Mouse (Mus musculus): ENCODE measurements around the gene Atl2. TPM values are rescaled to one million over a fixed set of nuclear protein-coding genes. Genes with fewer than 3 reads are reported as not detected.

The Atl2 gene
- total and polyA plus RNA-seq, 2 experiments from 2014 or later: 24.3 to 34.9 TPM

- 94% methylated on average over 4 of the region's 4 CpGs for WGBS
- H3K9me3 ChIP-seq (ENCODE audit: low read length): no peaks in the 10 kb centered on the region
- DNase-seq (ENCODE audit: low spot score) (no peak), ATAC-seq (no peak)
- no peaks in the 10 kb centered on the region for H3K27me3 ChIP-seq (ENCODE audit: insufficient read depth, low read length)
- H3K36me3 ChIP-seq (ENCODE audit: insufficient read depth, low read length): no peaks in the 10 kb centered on the region
- no peak overlapping the region for H3K4me3 ChIP-seq (ENCODE audit: low read length)
- no peaks in the 10 kb centered on the region for H3K4me1 ChIP-seq (ENCODE audit: insufficient read depth, low read length)
- H3K4me2 ChIP-seq (ENCODE audit: low read depth, low read length): no peak overlapping the region
- no peak overlapping the region for H3K9ac ChIP-seq (replicated peaks; ENCODE audit: low read length)
- H3K27ac ChIP-seq: no peak overlapping the region
- no peak for TF ChIP-seq CTCF (IDR thresholded peaks at IDR 0.05; ENCODE audit: low read depth)
Observed at GRCm38 (mm10) chr17:79904593-79904992, 8.7 kb upstream of the Atl2 start.

GRCm38 (mm10) chr17:79901207-79901606, 5.3 kb upstream of the Atl2 start:
- no peak overlapping the region for H3K4me2 ChIP-seq (ENCODE audit: low read depth, low read length)
- no peaks in the 10 kb centered on the region for H3K9me3 ChIP-seq (ENCODE audit: low read length)
- H3K4me3 ChIP-seq (ENCODE audit: low read length): no peak overlapping the region
- WGBS: 45% methylated on average over 6 of the region's 6 CpGs
- no peaks in the 10 kb centered on the region for H3K27me3 ChIP-seq (ENCODE audit: insufficient read depth, low read length)
- H3K36me3 ChIP-seq (ENCODE audit: insufficient read depth, low read length): no peaks in the 10 kb centered on the region
- no peak overlapping the region for H3K9ac ChIP-seq (replicated peaks; ENCODE audit: low read length)
- H3K27ac ChIP-seq: no peak overlapping the region
- DNase-seq (ENCODE audit: low spot score): no peak
- H3K4me1 ChIP-seq (ENCODE audit: insufficient read depth, low read length): no peaks in the 10 kb centered on the region
- no peak for ATAC-seq
- no peak for TF ChIP-seq CTCF (IDR thresholded peaks at IDR 0.05; ENCODE audit: low read depth)

GRCm38 (mm10) chr17:79898156-79898746, 2.3 kb upstream of the Atl2 start:
- 89% methylated on average over 6 of the region's 6 CpGs for WGBS
- H3K4me1 ChIP-seq (ENCODE audit: insufficient read depth, low read length): 0 out of 2 replicates have a peak, but pooled peaks cover 5% of the 10 kb centered on the region
- TF ChIP-seq CTCF (IDR thresholded peaks at IDR 0.05; ENCODE audit: low read depth): no peak

GRCm38 (mm10) chr17:79897666-79898065, 1.7 kb upstream of the Atl2 start:
- H3K4me2 ChIP-seq (ENCODE audit: low read depth, low read length): no peak overlapping the region
- no peak overlapping the region for H3K9ac ChIP-seq (replicated peaks; ENCODE audit: low read length)
- no peaks in the 10 kb centered on the region for H3K36me3 ChIP-seq (ENCODE audit: insufficient read depth, low read length)
- no peak overlapping the region for H3K27ac ChIP-seq
- no peaks in the 10 kb centered on the region for H3K27me3 ChIP-seq (ENCODE audit: insufficient read depth, low read length)
- 0 out of 2 replicates have a peak, but pooled peaks cover 5% of the 10 kb centered on the region for H3K4me1 ChIP-seq (ENCODE audit: insufficient read depth, low read length)
- no peak for TF ChIP-seq CTCF (IDR thresholded peaks at IDR 0.05; ENCODE audit: low read depth)
- ATAC-seq: no peak
- DNase-seq (ENCODE audit: low spot score): no peak
- H3K4me3 ChIP-seq (ENCODE audit: low read length): no peak overlapping the region
- 83% methylated on average over 3 of the region's 3 CpGs for WGBS
- no peaks in the 10 kb centered on the region for H3K9me3 ChIP-seq (ENCODE audit: low read length)

More at GRCm38 (mm10) chr17:79898156-79898746, 2.3 kb upstream of the Atl2 start:
- ATAC-seq (no peak), DNase-seq (ENCODE audit: low spot score) (no peak)
- Histone ChIP-seq H3K9me3 (ENCODE audit: low read length) (no peaks in the 10 kb centered on the region), H3K9ac (replicated peaks; ENCODE audit: low read length) (no peak overlapping the region), H3K4me2 (ENCODE audit: low read depth, low read length) (no peak overlapping the region), H3K27ac (no peak overlapping the region), H3K36me3 (ENCODE audit: insufficient read depth, low read length) (no peaks in the 10 kb centered on the region), H3K4me3 (ENCODE audit: low read length) (no peak overlapping the region), H3K27me3 (ENCODE audit: insufficient read depth, low read length) (no peaks in the 10 kb centered on the region)

GRCm38 (mm10) chr17:79894971-79895882, 696 bp downstream of the Atl2 start:
- Histone ChIP-seq H3K4me2 (ENCODE audit: low read depth, low read length) (peak overlapping the region; percentile 83), H3K4me1 (ENCODE audit: insufficient read depth, low read length) (0 out of 2 replicates have a peak, but pooled peaks cover 5% of the 10 kb centered on the region), H3K9me3 (ENCODE audit: low read length) (no peaks in the 10 kb centered on the region), H3K4me3 (ENCODE audit: low read length) (peak overlapping the region; percentile 94), H3K36me3 (ENCODE audit: insufficient read depth, low read length) (no peaks in the 10 kb centered on the region), H3K27me3 (ENCODE audit: insufficient read depth, low read length) (no peaks in the 10 kb centered on the region), H3K27ac (peak overlapping the region; percentile 97), H3K9ac (replicated peaks; ENCODE audit: low read length) (peak overlapping the region; percentile 97)
- ATAC-seq: peak; percentile 73
- peak; percentile 54 for TF ChIP-seq CTCF (IDR thresholded peaks at IDR 0.05; ENCODE audit: low read depth)
- DNase-seq (ENCODE audit: low spot score): peak; percentile 80
- WGBS: under 1% methylated on average over 75 of the region's 100 CpGs

GRCm38 (mm10) chr17:79894054-79894453, 1.9 kb downstream of the Atl2 start:
- H3K27ac ChIP-seq: no peak overlapping the region
- H3K9me3 ChIP-seq (ENCODE audit: low read length): no peaks in the 10 kb centered on the region
- TF ChIP-seq CTCF (IDR thresholded peaks at IDR 0.05; ENCODE audit: low read depth): no peak
- DNase-seq (ENCODE audit: low spot score): no peak
- no peak for ATAC-seq
- H3K4me1 ChIP-seq (ENCODE audit: insufficient read depth, low read length): 0 out of 2 replicates have a peak, but pooled peaks cover 5% of the 10 kb centered on the region
- H3K36me3 ChIP-seq (ENCODE audit: insufficient read depth, low read length): no peaks in the 10 kb centered on the region
- H3K4me2 ChIP-seq (ENCODE audit: low read depth, low read length): peak overlapping the region; percentile 83
- H3K9ac ChIP-seq (replicated peaks; ENCODE audit: low read length): no peak overlapping the region; the same call in 1 of the 2 replicates
- no peaks in the 10 kb centered on the region for H3K27me3 ChIP-seq (ENCODE audit: insufficient read depth, low read length)
- 64% methylated on average over 4 of the region's 4 CpGs for WGBS
- peak overlapping the region; percentile 94 for H3K4me3 ChIP-seq (ENCODE audit: low read length)
